Mouse (Mus musculus) embryonic facial prominence, embryonic 12.5 days (tissue): ENCODE measurements around the gene Slc10a6. TPM values are rescaled to one million over a fixed set of nuclear protein-coding genes. Genes with fewer than 3 reads are reported as not detected.

Experiments used
- ATAC-seq: fragments of 200-750 bp; cut with Nextera tagmentation; 2 replicates; pipeline ENCODE4 v1.8.0; 2017; ENCODE audit not compliant: insufficient number of reproducible peaks, insufficient read depth, low FRiP score, low TSS enrichment
- H3K27ac ChIP-seq: fragments of 300-500 bp; sonication (generic); 2 replicates; pipeline ENCODE4 v1.5.1; 2016; ENCODE audit warnings: mild to moderate bottlenecking
- H3K27me3 ChIP-seq: fragments of 300-500 bp; sonication (generic); 2 replicates; pipeline ENCODE4 v1.6.1; 2016; ENCODE audit warnings: mild to moderate bottlenecking, moderate library complexity
- H3K36me3 ChIP-seq: fragments of 300-500 bp; sonication (generic); 2 replicates; pipeline ENCODE4 v1.6.1; 2016; ENCODE audit warnings: mild to moderate bottlenecking
- H3K4me1 ChIP-seq: fragments of 300-500 bp; sonication (generic); 2 replicates; pipeline ENCODE4 v1.6.1; 2016
- H3K4me2 ChIP-seq: fragments of 300-500 bp; sonication (generic); replicated peaks from 2 replicates; pipeline ENCODE4 v1.6.1; 2016; ENCODE audit warnings: mild to moderate bottlenecking, moderate library complexity
- H3K4me3 ChIP-seq: fragments of 300-500 bp; sonication (generic); 2 replicates; pipeline ENCODE4 v1.5.1; 2016; ENCODE audit warnings: mild to moderate bottlenecking
- H3K9ac ChIP-seq: fragments of 300-500 bp; sonication (generic); 2 replicates; pipeline ENCODE4 v1.6.1; 2016; ENCODE audit warnings: mild to moderate bottlenecking, moderate library complexity
- H3K9me3 ChIP-seq: fragments of 300-500 bp; sonication (generic); 2 replicates; pipeline ENCODE4 v1.6.1; 2016; ENCODE audit warnings: mild to moderate bottlenecking, moderate library complexity
- WGBS: fragments of 180-500 bp; shearing (Covaris S2); methylation state at CpG from one replicate; pipeline ENCODE4 v1.1.7; 2016; 5-methylcytosine and 5-hydroxymethylcytosine counted together
- polyA plus RNA-seq: library from polyadenylated mRNA; unstranded; fragments of >200 nt; fragmentation: Nextera tagmentation; extraction: Ambion mirVana; gene quantifications from 2 replicates; pipeline ENCODE4 v1.2.1, GENCODE M21; 2016

The Slc10a6 gene
- polyA plus RNA-seq = 0.14 and 0.17 TPM in 2 replicates

GRCm38 (mm10) chr5:103629111-103629764, at the start of gene Slc10a6:
Slc10a6 (minus strand) TSS chr5:103629403.
- Histone ChIP-seq H3K4me1 (peaks cover 4% of the 10 kb centered on the region; the same call in 1 of the 2 replicates), H3K4me3 (no peak within 1 kb of the TSS), H3K27me3 (no peaks in the 10 kb centered on the region), H3K27ac (no peak within 1 kb of the TSS), H3K9ac (no peak within 1 kb of the TSS), H3K4me2 (no peak within 1 kb of the TSS), H3K36me3 (no peaks in the 10 kb centered on the region), H3K9me3 (no peaks in the 10 kb centered on the region)
- ATAC-seq = 0 out of 2 replicates have a peak, but pooled peaks have one; percentile 47
- WGBS = 60% methylated on average over 17 of the region's 17 CpGs

- H3K9me3 ChIP-seq = no peaks in the 10 kb centered on the region
- H3K4me2 ChIP-seq = no peak overlapping the region
- ATAC-seq = no peak
- no peaks in the 10 kb centered on the region; the same call in 1 of the 2 replicates for H3K27me3 ChIP-seq
- H3K4me3 ChIP-seq = no peak overlapping the region
- H3K9ac ChIP-seq = no peak overlapping the region
- no peaks in the 10 kb centered on the region; the same call in 1 of the 2 replicates for H3K4me1 ChIP-seq
- H3K36me3 ChIP-seq = no peaks in the 10 kb centered on the region
- H3K27ac ChIP-seq = no peak overlapping the region
- WGBS = 91% methylated on average over 5 of the region's 5 CpGs
Measured at GRCm38 (mm10) chr5:103678974-103679373, 49.8 kb upstream of the Slc10a6 start.

- 62% methylated on average over 6 of the region's 6 CpGs for WGBS
- ATAC-seq = no peak
- no peaks in the 10 kb centered on the region for H3K36me3 ChIP-seq
Measured at GRCm38 (mm10) chr5:103677894-103678293, 48.7 kb upstream of the Slc10a6 start.

GRCm38 (mm10) chr5:103676289-103676881, 47.2 kb upstream of the Slc10a6 start:
- no peak for ATAC-seq
- Histone ChIP-seq H3K4me3 (no peak overlapping the region), H3K4me1 (no peaks in the 10 kb centered on the region; the same call in 1 of the 2 replicates), H3K36me3 (no peaks in the 10 kb centered on the region), H3K9ac (no peak overlapping the region), H3K9me3 (no peaks in the 10 kb centered on the region), H3K27me3 (no peaks in the 10 kb centered on the region), H3K4me2 (no peak overlapping the region), H3K27ac (no peak overlapping the region)
- 85% methylated on average over 6 of the region's 6 CpGs for WGBS

More at GRCm38 (mm10) chr5:103677894-103678293, 48.7 kb upstream of the Slc10a6 start:
- H3K4me1 ChIP-seq = no peaks in the 10 kb centered on the region; the same call in 1 of the 2 replicates
- no peaks in the 10 kb centered on the region; the same call in 1 of the 2 replicates for H3K27me3 ChIP-seq
- no peak overlapping the region for H3K4me2 ChIP-seq
- H3K9ac ChIP-seq = no peak overlapping the region
- no peak overlapping the region for H3K27ac ChIP-seq
- no peak overlapping the region for H3K4me3 ChIP-seq
- H3K9me3 ChIP-seq = no peaks in the 10 kb centered on the region

- Histone ChIP-seq H3K4me3 (no peak overlapping the region), H3K27me3 (no peaks in the 10 kb centered on the region), H3K27ac (no peak overlapping the region), H3K9me3 (no peaks in the 10 kb centered on the region), H3K4me1 (no peaks in the 10 kb centered on the region; the same call in 1 of the 2 replicates), H3K36me3 (no peaks in the 10 kb centered on the region), H3K4me2 (no peak overlapping the region), H3K9ac (no peak overlapping the region)
- WGBS = 25% methylated on average over 6 of the region's 6 CpGs
- peak; percentile 82; the same call in 1 of the 2 replicates for ATAC-seq
Measured at GRCm38 (mm10) chr5:103674482-103674881, 45.3 kb upstream of the Slc10a6 start.

GRCm38 (mm10) chr5:103673611-103674010, 44.4 kb upstream of the Slc10a6 start:
- Histone ChIP-seq H3K9me3 (no peaks in the 10 kb centered on the region), H3K27ac (0 out of 2 replicates have a peak overlapping the region, but pooled peaks have one; percentile 8), H3K4me3 (no peak overlapping the region), H3K36me3 (no peaks in the 10 kb centered on the region), H3K4me1 (no peaks in the 10 kb centered on the region; the same call in 1 of the 2 replicates), H3K27me3 (no peaks in the 10 kb centered on the region), H3K4me2 (no peak overlapping the region), H3K9ac (no peak overlapping the region)
- WGBS = 85% methylated on average over 4 of the region's 4 CpGs
- no peak for ATAC-seq

GRCm38 (mm10) chr5:103671858-103672257, 42.7 kb upstream of the Slc10a6 start:
- no peaks in the 10 kb centered on the region for H3K36me3 ChIP-seq
- no peaks in the 10 kb centered on the region; the same call in 1 of the 2 replicates for H3K4me1 ChIP-seq
- 62% methylated on average over 3 of the region's 3 CpGs for WGBS
- H3K4me3 ChIP-seq = no peak overlapping the region
- H3K9ac ChIP-seq = no peak overlapping the region
- ATAC-seq = no peak
- H3K27ac ChIP-seq = no peak overlapping the region
- H3K27me3 ChIP-seq = no peaks in the 10 kb centered on the region
- H3K4me2 ChIP-seq = no peak overlapping the region
- no peaks in the 10 kb centered on the region for H3K9me3 ChIP-seq

- H3K9me3 ChIP-seq = no peaks in the 10 kb centered on the region
- 80% methylated on average over 2 of the region's 2 CpGs for WGBS
- no peaks in the 10 kb centered on the region for H3K36me3 ChIP-seq
- H3K27ac ChIP-seq = no peak overlapping the region
- no peak overlapping the region for H3K4me3 ChIP-seq
- ATAC-seq = no peak
- no peaks in the 10 kb centered on the region for H3K4me1 ChIP-seq
- no peaks in the 10 kb centered on the region for H3K27me3 ChIP-seq
- no peak overlapping the region for H3K9ac ChIP-seq
- no peak overlapping the region for H3K4me2 ChIP-seq
Measured at GRCm38 (mm10) chr5:103665876-103666275, 36.7 kb upstream of the Slc10a6 start.

GRCm38 (mm10) chr5:103664932-103665331, 35.7 kb upstream of the Slc10a6 start:
- ATAC-seq = no peak
- 69% methylated on average over 9 of the region's 9 CpGs for WGBS

GRCm38 (mm10) chr5:103659571-103659970, 30.4 kb upstream of the Slc10a6 start:
- Histone ChIP-seq H3K27me3 (no peaks in the 10 kb centered on the region), H3K9ac (no peak overlapping the region), H3K36me3 (no peaks in the 10 kb centered on the region), H3K27ac (no peak overlapping the region), H3K9me3 (no peaks in the 10 kb centered on the region), H3K4me3 (no peak overlapping the region), H3K4me1 (peaks cover 7% of the 10 kb centered on the region; the same call in 1 of the 2 replicates), H3K4me2 (no peak overlapping the region)
- ATAC-seq = no peak
- WGBS = 39% methylated on average over 3 of the region's 3 CpGs

More at GRCm38 (mm10) chr5:103664932-103665331, 35.7 kb upstream of the Slc10a6 start:
- Histone ChIP-seq H3K27me3 (no peaks in the 10 kb centered on the region), H3K4me1 (no peaks in the 10 kb centered on the region), H3K4me3 (no peak overlapping the region), H3K9me3 (no peaks in the 10 kb centered on the region), H3K27ac (no peak overlapping the region), H3K9ac (no peak overlapping the region), H3K4me2 (no peak overlapping the region), H3K36me3 (no peaks in the 10 kb centered on the region)

GRCm38 (mm10) chr5:103658921-103659320, 29.7 kb upstream of the Slc10a6 start:
- WGBS = 72% methylated on average over 5 of the region's 5 CpGs
- peaks cover 7% of the 10 kb centered on the region; the same call in 1 of the 2 replicates for H3K4me1 ChIP-seq
- H3K4me2 ChIP-seq = no peak overlapping the region
- no peak overlapping the region for H3K9ac ChIP-seq
- H3K36me3 ChIP-seq = no peaks in the 10 kb centered on the region
- H3K9me3 ChIP-seq = no peaks in the 10 kb centered on the region
- no peaks in the 10 kb centered on the region for H3K27me3 ChIP-seq
- no peak for ATAC-seq
- no peak overlapping the region for H3K4me3 ChIP-seq
- no peak overlapping the region for H3K27ac ChIP-seq
